Mouse (Mus musculus): Measurements from ENCODE around the gene Agpat1. TPM values are rescaled to one million over a fixed set of nuclear protein-coding genes. Genes with fewer than 3 reads are reported as not detected.

The Agpat1 gene
- polyA plus RNA-seq (2012; rRNA removed; ENCODE audit: low replicate concordance): 234 and 241 TPM in 2 replicates

DNA sequence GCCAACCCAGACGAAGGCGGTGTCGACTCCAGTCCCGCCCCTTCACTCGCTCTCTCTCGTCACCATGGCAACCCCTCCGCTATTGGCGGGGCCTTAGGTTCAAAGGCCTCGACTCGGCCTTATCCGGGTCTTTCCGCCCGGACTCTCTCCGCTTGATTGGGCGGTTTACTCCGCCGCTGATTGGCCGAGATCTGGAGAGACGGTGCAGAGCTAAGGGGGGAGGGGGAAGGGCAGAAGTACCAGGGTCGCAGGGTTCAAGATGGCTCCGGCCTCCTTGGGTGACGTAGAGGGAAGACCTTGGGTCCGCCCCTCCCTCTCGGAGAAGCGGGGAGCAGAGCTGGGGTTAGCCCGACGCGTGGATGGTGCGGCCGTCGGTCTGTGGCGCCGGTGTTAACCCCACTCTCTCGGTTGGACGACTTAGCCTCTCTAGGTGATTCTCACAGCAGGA is at the start of gene Agpat1:
TSS of gene Agpat1 (plus strand) at position 202 of the 448 bp plus-strand sequence.

DNA sequence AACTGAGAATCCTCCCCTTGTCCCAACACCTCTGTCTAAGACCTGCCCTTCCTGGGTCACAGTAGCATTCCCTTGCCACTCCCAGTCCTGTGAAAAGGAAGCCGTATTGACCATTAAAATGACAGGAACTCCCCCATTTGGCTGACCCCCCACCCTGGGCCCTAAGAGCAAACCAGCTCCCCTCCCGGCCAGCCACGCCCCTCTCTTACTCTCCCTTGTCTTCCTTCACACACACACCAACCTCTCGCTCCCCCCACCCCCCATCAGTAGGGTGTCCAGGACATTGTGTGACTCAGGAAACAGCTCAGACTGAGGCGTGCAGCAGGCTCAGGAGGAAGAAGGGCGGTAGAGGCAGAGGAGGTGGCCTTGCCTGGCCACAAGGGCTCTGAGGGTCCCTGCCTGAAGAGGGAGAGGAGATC is 40.0 kb upstream of the Agpat1 start, which contains the start of gene Notch4:
TSS of gene Notch4 (plus strand) at position 266 of the 419 bp plus-strand sequence.

DNA sequence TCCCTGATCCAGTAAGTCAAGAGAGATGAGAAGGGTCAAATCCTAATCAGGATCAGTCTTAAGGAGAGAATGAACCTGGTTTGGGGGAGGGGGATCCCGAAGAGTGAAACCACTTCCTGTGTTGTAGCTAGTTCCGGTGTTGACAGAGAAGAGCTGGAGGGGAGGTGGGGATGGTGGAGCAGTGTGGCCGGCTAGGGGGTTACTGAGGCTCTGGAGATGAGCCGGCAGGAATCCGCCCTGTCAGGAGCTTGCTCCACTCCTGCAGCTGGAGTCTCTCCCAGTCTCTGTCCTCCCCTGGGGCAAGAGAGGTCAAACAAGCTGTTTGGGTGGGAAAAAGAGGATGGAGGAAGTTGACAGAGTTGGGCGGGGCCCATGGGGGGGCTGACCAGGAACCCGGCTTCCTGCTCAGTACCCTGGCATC is 14.4 kb upstream of the Agpat1 start, which contains the start of gene Gpsm3:
TSS of gene Gpsm3 (plus strand) at position 126 of the 421 bp plus-strand sequence.

DNA sequence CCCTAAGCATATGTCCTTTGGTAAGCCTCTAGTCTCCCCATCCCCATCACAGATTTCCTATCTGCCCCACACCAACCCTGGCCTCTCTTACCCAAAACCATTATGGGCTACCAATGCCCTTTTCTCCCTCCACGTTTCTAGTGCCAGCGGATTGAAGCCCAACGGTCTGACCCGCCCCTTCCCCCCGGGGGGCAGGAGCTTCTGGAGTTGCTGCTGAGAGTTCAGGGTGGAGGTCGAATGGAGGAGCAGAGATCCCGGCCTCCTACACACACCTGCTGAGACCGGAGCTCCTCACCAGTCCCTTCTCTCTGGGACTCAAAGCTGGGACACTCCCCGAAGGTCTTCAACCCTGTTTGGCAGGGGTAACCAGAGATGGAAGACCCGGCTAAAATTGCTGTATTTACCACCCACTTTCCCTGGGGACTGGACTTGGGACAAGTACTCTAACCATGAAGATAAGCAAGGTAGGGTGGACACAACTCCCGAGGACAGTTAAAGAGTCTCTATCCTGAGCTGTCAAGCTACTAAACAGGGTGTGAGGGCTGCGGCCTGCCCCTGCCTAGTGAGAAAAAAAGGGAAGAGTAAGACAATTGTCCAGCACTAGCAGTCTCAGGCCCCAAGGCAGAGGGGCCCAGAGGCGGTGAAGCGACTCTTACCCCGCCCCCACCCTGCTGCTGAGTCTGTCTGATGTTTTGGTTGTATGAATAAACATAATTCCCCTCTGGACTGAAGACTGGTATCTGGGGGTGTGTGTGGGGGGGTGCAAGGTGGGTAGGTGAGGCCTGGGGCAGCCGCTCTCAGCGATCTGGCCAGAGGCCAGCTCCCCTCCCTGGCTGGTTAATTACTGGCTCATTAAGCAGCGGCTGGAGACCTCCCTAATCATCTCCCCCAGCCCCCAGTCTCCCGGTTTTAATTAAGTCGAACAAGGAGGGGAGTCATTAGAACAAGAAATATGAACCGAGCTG is 12.8 kb upstream of the Agpat1 start, which contains the start of gene Pbx2:
TSS of gene Pbx2 (plus strand) at position 238 of the 965 bp plus-strand sequence.

DNA sequence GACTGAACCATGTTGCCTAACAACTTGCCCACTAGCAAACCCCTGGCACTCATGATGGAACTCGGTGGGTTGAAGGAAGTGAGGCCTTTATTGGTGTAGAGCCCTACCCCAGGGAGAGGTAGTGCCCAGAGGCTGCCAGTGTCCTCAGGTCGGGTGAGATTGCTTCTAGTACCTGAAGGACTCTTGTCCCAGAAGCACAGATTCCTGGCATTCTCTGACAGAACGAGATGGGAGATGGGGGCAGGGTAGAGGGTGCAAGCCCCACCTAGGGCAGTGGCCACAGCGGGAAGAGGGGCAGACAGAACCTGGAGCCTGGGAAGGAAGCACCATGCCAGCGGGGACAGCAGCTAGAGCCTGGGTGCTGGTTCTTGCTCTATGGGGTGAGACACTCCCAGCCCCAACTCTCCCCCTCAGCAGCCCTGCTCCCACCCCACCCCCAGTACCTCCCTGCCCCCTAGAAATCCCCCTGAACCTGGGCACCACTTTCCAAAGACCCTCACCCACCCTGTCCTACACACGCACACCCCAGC is 6.4 kb upstream of the Agpat1 start, which contains the start of gene Ager:
TSS of gene Ager (plus strand) at position 297 of the 530 bp plus-strand sequence.

DNA sequence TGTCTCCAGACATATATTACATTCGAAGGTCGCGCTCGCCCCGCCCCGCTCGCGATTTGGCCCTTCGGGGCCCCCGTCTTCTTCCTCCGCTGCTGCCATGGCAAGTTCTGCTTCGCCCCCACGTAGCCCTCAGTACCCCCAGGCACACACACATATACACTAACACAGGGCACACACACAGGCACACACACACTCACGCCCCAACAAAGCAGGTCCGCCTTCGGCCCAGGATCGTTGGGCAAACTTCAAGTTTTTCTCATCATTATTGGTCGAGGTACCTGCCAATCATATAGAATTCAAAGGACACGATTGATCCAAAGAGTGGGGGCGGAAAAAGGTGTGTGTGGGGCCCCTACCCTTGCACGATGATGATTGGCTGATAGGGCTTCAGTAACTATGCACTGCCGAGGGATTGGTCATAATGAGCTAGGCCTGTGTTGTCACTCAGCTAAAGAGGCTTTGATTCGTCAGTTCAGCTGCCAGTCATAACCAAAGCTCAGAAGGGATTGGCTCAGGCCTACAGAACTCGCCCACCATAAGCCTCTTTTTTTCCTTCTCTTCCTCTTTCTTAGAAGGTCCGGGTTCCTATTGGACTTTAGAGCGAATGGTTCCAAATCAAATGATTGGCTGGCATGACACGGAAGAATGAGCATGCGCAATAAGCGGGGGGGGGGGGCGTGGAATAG is 544 bp upstream of the Agpat1 start, which contains the start of gene Rnf5:
TSS of gene Rnf5 (minus strand) at position 316 of the 686 bp plus-strand sequence.

DNA sequence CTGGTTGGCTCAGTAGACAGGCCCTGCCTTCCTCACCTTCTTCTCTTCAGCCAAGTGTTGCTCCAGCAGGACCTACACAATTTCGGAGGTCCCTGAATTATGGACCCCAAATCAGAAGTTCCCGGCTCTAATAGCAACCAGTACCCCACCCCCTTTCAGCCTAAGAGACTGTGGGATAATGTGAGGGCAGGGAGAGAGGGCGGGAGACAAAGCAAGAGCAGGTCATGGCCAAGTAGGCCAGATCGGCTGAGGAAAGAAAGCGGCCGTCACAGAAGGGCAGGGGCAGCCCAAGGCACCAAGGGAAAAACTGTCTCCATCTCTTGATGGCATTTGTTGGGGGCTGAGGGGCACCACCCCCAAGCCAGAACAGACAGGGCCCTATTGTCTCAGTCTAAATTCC is 11.8 kb downstream of the Agpat1 start, which contains the start of gene Egfl8:
TSS of gene Egfl8 (minus strand) at position 101 of the 400 bp plus-strand sequence.

DNA sequence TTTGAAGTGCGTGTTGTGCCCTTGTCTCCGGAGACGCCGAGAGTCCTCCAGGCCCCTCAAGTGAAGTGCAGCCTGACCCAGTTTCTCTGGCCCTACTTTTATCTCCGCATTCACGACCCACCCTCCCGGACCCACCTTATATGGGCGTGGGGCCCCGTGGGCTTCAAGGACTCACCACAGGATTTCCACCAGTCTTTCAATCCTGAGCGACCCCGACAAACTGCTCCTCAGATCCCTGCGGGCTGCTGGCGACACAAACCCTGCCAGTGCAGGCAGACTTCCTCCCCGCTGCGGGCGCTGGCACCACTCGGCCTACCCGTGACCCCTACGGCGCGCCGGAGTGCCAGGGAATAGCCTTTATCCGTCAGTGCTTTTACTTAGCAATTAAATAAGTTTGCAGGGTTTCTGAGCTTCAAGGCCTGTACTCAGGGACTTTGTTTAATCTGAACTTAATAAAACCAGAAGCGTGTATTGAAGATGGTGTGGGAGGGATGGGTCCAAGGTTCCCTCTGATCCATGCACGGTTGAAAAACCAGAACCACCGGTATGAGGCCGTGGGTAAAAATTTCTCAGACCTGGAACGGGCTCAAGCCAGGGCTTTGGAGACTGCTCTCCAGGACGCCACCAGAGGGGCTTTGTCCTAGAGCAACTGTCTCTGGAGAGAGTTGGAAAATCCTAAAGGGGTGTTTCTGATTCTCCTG is 24.0 kb downstream of the Agpat1 start, which contains the start of gene Ppt2:
TSS of gene Ppt2 (minus strand) at position 568 of the 701 bp plus-strand sequence.

DNA sequence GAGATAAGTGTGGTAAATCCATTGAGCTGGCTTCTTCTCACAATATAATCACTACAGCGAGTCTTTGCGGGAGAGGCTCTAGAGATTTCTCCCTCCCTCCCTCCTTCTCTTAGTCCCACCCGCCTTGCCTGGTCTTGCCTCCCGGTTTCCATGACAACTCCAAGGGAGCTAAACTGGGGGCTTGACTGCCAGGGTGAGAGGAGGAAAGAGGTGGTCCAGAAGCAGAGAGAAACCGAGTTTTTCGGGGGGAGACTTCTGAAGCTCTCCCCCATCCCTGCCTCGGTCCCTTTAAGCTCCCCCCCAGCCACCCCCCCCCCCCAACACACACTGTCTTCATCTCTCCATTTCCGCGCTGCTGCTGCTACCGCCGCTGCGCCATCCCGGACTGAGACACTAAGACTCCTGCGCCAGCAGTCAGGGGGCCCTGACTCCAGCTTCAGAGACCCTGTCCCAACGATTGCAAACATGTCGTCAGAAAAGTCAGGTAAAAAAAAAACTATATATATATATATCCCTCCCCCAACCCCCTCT is 25.2 kb downstream of the Agpat1 start, which contains the start of gene Prrt1:
TSS of gene Prrt1 (plus strand) at position 313 of the 531 bp plus-strand sequence.

DNA sequence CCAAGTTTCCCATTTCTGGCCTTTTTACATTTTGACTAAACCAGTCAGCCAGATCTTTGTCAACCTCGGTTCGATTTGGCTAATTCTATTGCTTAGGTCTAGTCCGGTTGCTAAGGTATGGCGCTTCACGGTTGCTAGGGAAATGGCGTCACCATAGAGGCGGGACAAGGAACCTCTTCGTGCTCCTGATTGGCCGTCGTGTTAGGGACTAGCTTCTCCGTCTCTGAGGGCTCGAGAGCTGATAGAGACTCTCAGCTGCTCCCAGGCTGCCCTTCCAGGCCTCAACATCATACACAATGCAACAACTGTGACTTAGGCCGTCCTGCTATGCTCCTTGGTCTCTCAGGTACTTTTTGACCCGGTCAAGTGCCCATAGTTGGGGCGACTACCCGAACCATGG is 40.5 kb downstream of the Agpat1 start, which contains the start of gene Fkbpl:
TSS of gene Fkbpl (plus strand) at position 157 of the 400 bp plus-strand sequence.

DNA sequence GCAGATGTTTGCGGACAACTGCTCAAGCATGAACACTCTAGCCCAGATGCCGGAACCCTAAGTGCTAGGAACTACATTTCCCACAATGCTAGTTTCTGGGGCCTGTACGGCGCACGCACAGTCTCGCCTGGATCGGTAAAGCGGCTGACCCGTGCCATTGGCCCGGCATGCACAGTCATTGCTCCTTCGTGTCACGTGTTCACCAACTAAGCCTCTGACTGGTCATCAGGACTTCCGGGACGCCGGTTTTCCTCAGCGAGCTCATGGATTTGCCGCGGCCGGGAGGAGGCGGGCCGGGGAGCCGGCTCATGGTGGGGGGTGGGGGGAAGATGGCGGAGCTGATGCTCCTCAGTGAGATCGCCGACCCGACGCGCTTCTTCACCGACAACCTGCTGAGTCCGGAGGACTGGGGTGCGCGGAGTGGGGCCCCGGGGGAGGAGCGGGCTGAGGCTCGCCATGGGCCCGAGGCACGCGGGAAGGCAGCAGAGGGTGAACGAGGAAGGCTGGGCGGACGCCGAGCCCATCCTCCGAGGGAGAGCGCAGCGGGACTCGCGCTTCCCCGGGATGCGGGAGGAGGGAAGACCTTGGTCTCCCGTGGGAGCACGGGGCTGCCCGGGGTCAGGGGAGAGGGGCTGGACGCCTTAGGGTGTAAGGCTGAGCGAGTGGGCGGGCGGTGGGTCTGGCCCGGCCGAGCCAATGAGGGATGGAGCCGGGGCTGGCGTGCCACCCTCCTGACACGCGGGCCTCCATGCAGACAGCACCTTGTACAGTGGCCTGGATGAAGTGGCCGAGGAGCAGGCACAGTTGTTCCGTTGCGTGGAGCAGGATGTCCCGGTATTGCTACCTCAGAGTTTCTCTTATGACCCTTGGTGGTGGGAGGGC is 43.1 kb downstream of the Agpat1 start, which contains the start of gene Atf6b:
TSS of gene Atf6b (plus strand) at position 241 of the 882 bp plus-strand sequence.

Other genes starting within 250 kb of the Agpat1 start
- 1.3 TPM in 2 replicates for gene Btnl2, start 249.4 kb upstream of the Agpat1 start, polyA plus RNA-seq (2012; rRNA removed; ENCODE audit: low replicate concordance)
- not detected in 2 replicates for gene Btnl1, start 227.1 kb upstream of the Agpat1 start, polyA plus RNA-seq (2012; rRNA removed; ENCODE audit: low replicate concordance)
- gene BC051142, start 205.4 kb upstream of the Agpat1 start, polyA plus RNA-seq (2012; rRNA removed; ENCODE audit: low replicate concordance): 0.94 and 1.8 TPM in 2 replicates
- 0.40 TPM in 1 of 2 replicates, not detected in the other for gene Btnl4, start 126.9 kb upstream of the Agpat1 start, polyA plus RNA-seq (2012; rRNA removed; ENCODE audit: low replicate concordance)
- not detected in 2 replicates for gene Btnl6, start 86.9 kb upstream of the Agpat1 start, polyA plus RNA-seq (2012; rRNA removed; ENCODE audit: low replicate concordance)
- 22.4 and 68.7 TPM in 2 replicates for gene Notch4, start 40.0 kb upstream of the Agpat1 start, polyA plus RNA-seq (2012; rRNA removed; ENCODE audit: low replicate concordance)
- gene Gpsm3, start 14.5 kb upstream of the Agpat1 start, polyA plus RNA-seq (2012; rRNA removed; ENCODE audit: low replicate concordance): 14.5 and 19.6 TPM in 2 replicates
- gene Pbx2, start 13.0 kb upstream of the Agpat1 start, polyA plus RNA-seq (2012; rRNA removed; ENCODE audit: low replicate concordance): 51.4 and 93.8 TPM in 2 replicates
- 2.8 and 4.0 TPM in 2 replicates for gene Ager, start 6.4 kb upstream of the Agpat1 start, polyA plus RNA-seq (2012; rRNA removed; ENCODE audit: low replicate concordance)
- gene Rnf5, start 572 bp upstream of the Agpat1 start, polyA plus RNA-seq (2012; rRNA removed; ENCODE audit: low replicate concordance): 90.6 and 100 TPM in 2 replicates
- 5.7 and 6.5 TPM in 2 replicates for gene Egfl8, start 11.7 kb downstream of the Agpat1 start, polyA plus RNA-seq (2012; rRNA removed; ENCODE audit: low replicate concordance)
- gene Ppt2, start 24.2 kb downstream of the Agpat1 start, polyA plus RNA-seq (2012; rRNA removed; ENCODE audit: low replicate concordance): 51.8 and 56.8 TPM in 2 replicates
- gene Prrt1, start 25.3 kb downstream of the Agpat1 start, polyA plus RNA-seq (2012; rRNA removed; ENCODE audit: low replicate concordance): 3.7 and 6.6 TPM in 2 replicates
- gene Fkbpl, start 40.5 kb downstream of the Agpat1 start, polyA plus RNA-seq (2012; rRNA removed; ENCODE audit: low replicate concordance): 6.4 and 7.2 TPM in 2 replicates
- gene Atf6b, start 42.9 kb downstream of the Agpat1 start, polyA plus RNA-seq (2012; rRNA removed; ENCODE audit: low replicate concordance): 65.5 and 103 TPM in 2 replicates
- 90.8 and 117 TPM in 2 replicates for gene Tnxb, start 66.3 kb downstream of the Agpat1 start, polyA plus RNA-seq (2012; rRNA removed; ENCODE audit: low replicate concordance)
- 136 and 385 TPM in 2 replicates for gene C4b, start 139.6 kb downstream of the Agpat1 start, polyA plus RNA-seq (2012; rRNA removed; ENCODE audit: low replicate concordance)
- 0.26 and 1.6 TPM in 2 replicates for gene Cyp21a1, start 200.3 kb downstream of the Agpat1 start, polyA plus RNA-seq (2012; rRNA removed; ENCODE audit: low replicate concordance)
- gene Stk19, start 232.7 kb downstream of the Agpat1 start, polyA plus RNA-seq (2012; rRNA removed; ENCODE audit: low replicate concordance): 37.5 and 44.6 TPM in 2 replicates
- 65.8 and 69.5 TPM in 2 replicates for gene Dxo, start 232.8 kb downstream of the Agpat1 start, polyA plus RNA-seq (2012; rRNA removed; ENCODE audit: low replicate concordance)
- 92.6 and 103 TPM in 2 replicates for gene Skiv2l, start 245.9 kb downstream of the Agpat1 start, polyA plus RNA-seq (2012; rRNA removed; ENCODE audit: low replicate concordance)
- 26.6 and 41.9 TPM in 2 replicates for gene Nelfe, start 246.1 kb downstream of the Agpat1 start, polyA plus RNA-seq (2012; rRNA removed; ENCODE audit: low replicate concordance)